In the genomic region with DNA sequence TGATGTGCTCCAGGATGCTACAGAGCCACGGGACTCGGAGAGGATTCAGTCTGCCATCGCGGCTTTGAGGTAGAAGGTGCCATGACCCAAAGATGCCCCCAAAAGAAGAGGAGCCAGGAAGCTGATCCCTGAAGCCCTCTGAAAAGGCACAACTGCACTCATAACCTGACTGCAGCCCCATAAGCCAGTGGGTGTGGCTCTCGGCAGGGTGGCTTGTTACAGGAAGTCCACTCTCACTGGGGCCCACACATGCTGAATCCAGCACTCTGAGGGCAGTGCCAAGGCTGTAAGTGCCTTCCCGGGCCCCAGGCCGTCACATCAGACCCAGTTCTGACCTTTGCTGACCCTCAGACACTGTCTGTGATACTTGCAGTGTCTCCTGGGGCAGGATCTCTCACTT, we compare ENCODE assay signal across 16 mouse cellular contexts. TPM values are rescaled to one million over a fixed set of nuclear protein-coding genes. Genes with fewer than 3 reads are reported as not detected.
A peak's percentile ranks its signal among the peaks of the same experiment; 100 is the strongest.
DNase-seq lines count a peak whose midpoint lies in the region; ATAC-seq and TF ChIP-seq lines count a peak whose summit lies in the region.
"Had no signal": no experiment of that assay in that cellular context is flagged by ENCODE, and none has a peak within 500 bp of the region (broad histone marks: within the 10 kb centered on the region; RNA-seq: fewer than 3 reads in every experiment).

No protein-coding gene starts in this region.

- 67% methylated on average over 7 of the region's 7 CpGs for WGBS in heart, embryonic 13.5 days
- 68% methylated on average over 7 of the region's 7 CpGs for WGBS in lung, embryonic 14.5 days
- WGBS in intestine, embryonic 15.5 days = 63% methylated on average over 7 of the region's 7 CpGs
- WGBS in stomach, embryonic 15.5 days = 62% methylated on average over 7 of the region's 7 CpGs

- no peak overlapping the region for H3K4me2 ChIP-seq in heart, embryonic 13.5 days
- no peak overlapping the region for H3K4me2 ChIP-seq in lung, embryonic 14.5 days
- no peak overlapping the region for H3K4me2 ChIP-seq in intestine, embryonic 15.5 days (replicated peaks)
- no peak overlapping the region for H3K4me2 ChIP-seq in stomach, embryonic 15.5 days
- H3K4me2 ChIP-seq: midbrain, embryonic 13.5 days had no signal

- no peak for ATAC-seq in heart, embryonic 13.5 days (ENCODE audit: extremely low read depth, insufficient number of reproducible peaks, low FRiP score, low TSS enrichment)
- ATAC-seq in lung, embryonic 14.5 days (ENCODE audit: insufficient read depth) = no peak
- ATAC-seq in intestine, embryonic 15.5 days = no peak
- no peak for ATAC-seq in stomach, embryonic 15.5 days (ENCODE audit: insufficient read depth, low FRiP score, low read depth)
- ATAC-seq: CD4-positive, CD25-positive, alpha-beta regulatory T cell, adult 4 months; forebrain, embryonic 16.5 days; midbrain, embryonic 13.5 days had no signal

- DNase-seq in heart, postnatal 25 days (ENCODE audit: low spot score) = no peak
- DNase-seq in lung, embryonic 14.5 days = no peak
- no peak for DNase-seq in lung, postnatal 25 days (ENCODE audit: low spot score)
- no peak for DNase-seq in embryo, embryonic 10.5 days (ENCODE audit: low spot score)
- DNase-seq: cerebellum, adult 11 months; gastrocnemius, postnatal 14 days; kidney, adult 18-20 months had no signal

- H3K9me3 ChIP-seq in heart, embryonic 13.5 days = no peaks in the 10 kb centered on the region
- H3K9me3 ChIP-seq in lung, embryonic 14.5 days (ENCODE audit: low read depth, low read length) = no peaks in the 10 kb centered on the region
- no peaks in the 10 kb centered on the region for H3K9me3 ChIP-seq in intestine, embryonic 15.5 days
- no peaks in the 10 kb centered on the region for H3K9me3 ChIP-seq in stomach, embryonic 15.5 days
- H3K9me3 ChIP-seq: hindbrain, embryonic 10.5 days; midbrain, embryonic 13.5 days had no signal

- H3K4me1 ChIP-seq in heart, embryonic 13.5 days = peaks cover 56% of the 10 kb centered on the region
- H3K4me1 ChIP-seq in lung, embryonic 14.5 days (ENCODE audit: insufficient read depth) = peaks cover 8% of the 10 kb centered on the region; the same call in 1 of the 2 replicates
- peaks cover 37% of the 10 kb centered on the region for H3K4me1 ChIP-seq in intestine, embryonic 15.5 days (replicated peaks)
- H3K4me1 ChIP-seq in stomach, embryonic 15.5 days = peaks cover 27% of the 10 kb centered on the region

- no peak overlapping the region for H3K9ac ChIP-seq in heart, embryonic 13.5 days
- no peak overlapping the region for H3K9ac ChIP-seq in lung, embryonic 14.5 days
- H3K9ac ChIP-seq in intestine, embryonic 15.5 days = no peak overlapping the region
- no peak overlapping the region for H3K9ac ChIP-seq in stomach, embryonic 15.5 days
- H3K9ac ChIP-seq: midbrain, embryonic 13.5 days had no signal

- peaks cover 21% of the 10 kb centered on the region for H3K36me3 ChIP-seq in heart, embryonic 13.5 days
- peaks cover 20% of the 10 kb centered on the region for H3K36me3 ChIP-seq in lung, embryonic 14.5 days (ENCODE audit: insufficient read depth)
- no peaks in the 10 kb centered on the region for H3K36me3 ChIP-seq in intestine, embryonic 15.5 days
- no peaks in the 10 kb centered on the region for H3K36me3 ChIP-seq in stomach, embryonic 15.5 days
- H3K36me3 ChIP-seq: hindbrain, embryonic 10.5 days; midbrain, embryonic 13.5 days had no signal

- H3K27ac ChIP-seq in heart, embryonic 13.5 days (replicated peaks) = peak overlapping the region; percentile 78
- peak overlapping the region; percentile 83 for H3K27ac ChIP-seq in lung, embryonic 14.5 days (ENCODE audit: low read depth)
- peak overlapping the region; percentile 82 for H3K27ac ChIP-seq in intestine, embryonic 15.5 days
- peak overlapping the region; percentile 82 for H3K27ac ChIP-seq in stomach, embryonic 15.5 days
- H3K27ac ChIP-seq: macrophage; midbrain, embryonic 13.5 days had no signal

- intact Hi-C loops in heart, postnatal 25 days (cut with DNase I) = no loop called here

- H3K27me3 ChIP-seq in heart, embryonic 13.5 days (replicated peaks) = no peaks in the 10 kb centered on the region
- no peaks in the 10 kb centered on the region for H3K27me3 ChIP-seq in lung, embryonic 14.5 days (ENCODE audit: insufficient read depth, low read length)
- H3K27me3 ChIP-seq in intestine, embryonic 15.5 days (replicated peaks) = no peaks in the 10 kb centered on the region
- H3K27me3 ChIP-seq in stomach, embryonic 15.5 days (replicated peaks) = no peaks in the 10 kb centered on the region
- H3K27me3 ChIP-seq: midbrain, embryonic 13.5 days had no signal

- TF ChIP-seq CTCF in lung, embryonic 14.5 days (IDR thresholded peaks at IDR 0.05; ENCODE audit: low read depth) = no peak

- H3K4me3 ChIP-seq in heart, embryonic 13.5 days = no peak overlapping the region
- no peak overlapping the region for H3K4me3 ChIP-seq in lung, embryonic 14.5 days (ENCODE audit: low read depth, low read length)
- H3K4me3 ChIP-seq in intestine, embryonic 15.5 days (replicated peaks) = no peak overlapping the region
- H3K4me3 ChIP-seq in stomach, embryonic 15.5 days (replicated peaks) = no peak overlapping the region
- H3K4me3 ChIP-seq: hindbrain, embryonic 10.5 days; midbrain, embryonic 13.5 days had no signal

RNA-seq across cellular contexts. Expression of a gene that starts 36.4 kb away (rescaled TPM):
- 23.9 and 29.6 TPM in 2 replicates for polyA plus RNA-seq in heart, embryonic 13.5 days (2015; fragmentation: Nextera tagmentation; extraction: Ambion mirVana)
- 10 to 100 TPM in 1 of 2 experiments, 1 to 10 TPM in 1; 7.3 to 11.4 TPM for total RNA-seq in heart, postnatal 25 days (2021)
- polyA plus RNA-seq in lung, embryonic 14.5 days (2014; fragmentation: Nextera tagmentation; extraction: Ambion mirVana) = 45.4 and 56.2 TPM in 2 replicates
- 43.4 and 44.6 TPM in 2 replicates for polyA plus RNA-seq in intestine, embryonic 15.5 days (2015; fragmentation: Nextera tagmentation; extraction: Ambion mirVana)
- 44.8 and 45.6 TPM in 2 replicates for polyA plus RNA-seq in stomach, embryonic 15.5 days (2015; fragmentation: Nextera tagmentation; extraction: Ambion mirVana)

RNA-seq across cellular contexts. Expression of a gene that starts 36.5 kb away (rescaled TPM):
- 33.2 and 42.0 TPM in 2 replicates for polyA plus RNA-seq in heart, embryonic 13.5 days (2015; fragmentation: Nextera tagmentation; extraction: Ambion mirVana)
- total RNA-seq in heart, postnatal 25 days (2021) = 10 to 100 TPM; 35.8 to 38.2 TPM
- 34.7 and 37.2 TPM in 2 replicates for polyA plus RNA-seq in lung, embryonic 14.5 days (2014; fragmentation: Nextera tagmentation; extraction: Ambion mirVana)
- polyA plus RNA-seq in intestine, embryonic 15.5 days (2015; fragmentation: Nextera tagmentation; extraction: Ambion mirVana) = 29.5 and 31.5 TPM in 2 replicates
- 35.1 and 38.5 TPM in 2 replicates for polyA plus RNA-seq in stomach, embryonic 15.5 days (2015; fragmentation: Nextera tagmentation; extraction: Ambion mirVana)

RNA-seq across cellular contexts. Expression of a gene that starts 38.7 kb away (rescaled TPM):
- polyA plus RNA-seq in heart, embryonic 13.5 days (2015; fragmentation: Nextera tagmentation; extraction: Ambion mirVana) = 12.9 and 15.4 TPM in 2 replicates
- total RNA-seq in heart, postnatal 25 days (2021) = 10 to 100 TPM; 17.2 to 19.1 TPM
- 26.6 and 27.7 TPM in 2 replicates for polyA plus RNA-seq in lung, embryonic 14.5 days (2014; fragmentation: Nextera tagmentation; extraction: Ambion mirVana)
- 10.8 and 12.2 TPM in 2 replicates for polyA plus RNA-seq in intestine, embryonic 15.5 days (2015; fragmentation: Nextera tagmentation; extraction: Ambion mirVana)
- 12.8 and 16.3 TPM in 2 replicates for polyA plus RNA-seq in stomach, embryonic 15.5 days (2015; fragmentation: Nextera tagmentation; extraction: Ambion mirVana)

RNA-seq across cellular contexts. Expression of a gene that starts 51.9 kb away (rescaled TPM):
- 2.4 and 3.1 TPM in 2 replicates for polyA plus RNA-seq in heart, embryonic 13.5 days (2015; fragmentation: Nextera tagmentation; extraction: Ambion mirVana)
- 1 to 10 TPM; 2.5 to 2.7 TPM for total RNA-seq in heart, postnatal 25 days (2021)
- 0.87 and 1.3 TPM in 2 replicates for polyA plus RNA-seq in lung, embryonic 14.5 days (2014; fragmentation: Nextera tagmentation; extraction: Ambion mirVana)
- 0.57 and 0.86 TPM in 2 replicates for polyA plus RNA-seq in intestine, embryonic 15.5 days (2015; fragmentation: Nextera tagmentation; extraction: Ambion mirVana)
- polyA plus RNA-seq in stomach, embryonic 15.5 days (2015; fragmentation: Nextera tagmentation; extraction: Ambion mirVana) = 0.31 and 0.70 TPM in 2 replicates
- total RNA-seq: layer of hippocampus, postnatal 14 days had no signal
- polyA plus RNA-seq: forebrain, embryonic 16.5 days; hindbrain, embryonic 10.5 days; macrophage; midbrain, embryonic 13.5 days had no signal

RNA-seq across cellular contexts. Expression of a gene that starts 55.4 kb away (rescaled TPM):
- 31.0 and 34.6 TPM in 2 replicates for polyA plus RNA-seq in heart, embryonic 13.5 days (2015; fragmentation: Nextera tagmentation; extraction: Ambion mirVana)
- 1 to 10 TPM; 2.7 to 3.2 TPM for total RNA-seq in heart, postnatal 25 days (2021)
- 47.1 and 50.3 TPM in 2 replicates for polyA plus RNA-seq in lung, embryonic 14.5 days (2014; fragmentation: Nextera tagmentation; extraction: Ambion mirVana)
- 40.3 and 41.8 TPM in 2 replicates for polyA plus RNA-seq in intestine, embryonic 15.5 days (2015; fragmentation: Nextera tagmentation; extraction: Ambion mirVana)
- 34.9 and 37.0 TPM in 2 replicates for polyA plus RNA-seq in stomach, embryonic 15.5 days (2015; fragmentation: Nextera tagmentation; extraction: Ambion mirVana)
